Mouse (Mus musculus) hindbrain, embryonic 10.5 days (tissue): ENCODE measurements at regions not wholly inside any gene's neighbourhood (a gene's known extent, or its start where the extent isn't known, plus 50 kb on each side); places are given as distances from the start of the nearest gene placed in this dataset.

Experiments
- DNase-seq: peaks from one replicate; pipeline ENCODE4 v3.0.0-alpha.2; 2017; ENCODE audit warnings: low spot score
- H3K27ac ChIP-seq: fragments of 300-500 bp; sonication (generic); 2 replicates; pipeline ENCODE4 v1.5.1; 2016; ENCODE audit warnings: mild to moderate bottlenecking, moderate library complexity
- H3K27me3 ChIP-seq: fragments of 300-500 bp; sonication (generic); 2 replicates; pipeline ENCODE4 v1.6.1; 2016; ENCODE audit warnings: mild to moderate bottlenecking; ENCODE audit not compliant: poor library complexity, insufficient read depth, severe bottlenecking
- H3K36me3 ChIP-seq: fragments of 300-500 bp; sonication (generic); 2 replicates; pipeline ENCODE4 v1.6.1; 2016; ENCODE audit warnings: mild to moderate bottlenecking, moderate library complexity
- H3K4me1 ChIP-seq: fragments of 300-500 bp; sonication (generic); replicated peaks from 2 replicates; pipeline ENCODE4 v1.6.1; 2016; ENCODE audit warnings: mild to moderate bottlenecking
- H3K4me3 ChIP-seq: fragments of 300-500 bp; sonication (generic); 2 replicates; pipeline ENCODE4 v1.5.1; 2016; ENCODE audit warnings: mild to moderate bottlenecking, moderate library complexity
- H3K9me3 ChIP-seq: fragments of 300-500 bp; sonication (generic); 2 replicates; pipeline ENCODE4 v1.6.1; 2016; ENCODE audit warnings: mild to moderate bottlenecking, moderate library complexity
- WGBS: fragments of 180-500 bp; shearing (Covaris S2); methylation state at CpG from one replicate; pipeline ENCODE4 v1.1.7; 2016; 5-methylcytosine and 5-hydroxymethylcytosine counted together

GRCm38 (mm10) chr7:71174871-71175270, 176.4 kb downstream of the Gm10295 start:
- Histone ChIP-seq H3K9me3 (no peaks in the 10 kb centered on the region), H3K4me3 (no peak overlapping the region), H3K27me3 (no peaks in the 10 kb centered on the region), H3K4me1 (no peaks in the 10 kb centered on the region), H3K27ac (no peak overlapping the region), H3K36me3 (no peaks in the 10 kb centered on the region)
- DNase-seq = no peak
- 87% methylated on average over 4 of the region's 4 CpGs for WGBS

DNA sequence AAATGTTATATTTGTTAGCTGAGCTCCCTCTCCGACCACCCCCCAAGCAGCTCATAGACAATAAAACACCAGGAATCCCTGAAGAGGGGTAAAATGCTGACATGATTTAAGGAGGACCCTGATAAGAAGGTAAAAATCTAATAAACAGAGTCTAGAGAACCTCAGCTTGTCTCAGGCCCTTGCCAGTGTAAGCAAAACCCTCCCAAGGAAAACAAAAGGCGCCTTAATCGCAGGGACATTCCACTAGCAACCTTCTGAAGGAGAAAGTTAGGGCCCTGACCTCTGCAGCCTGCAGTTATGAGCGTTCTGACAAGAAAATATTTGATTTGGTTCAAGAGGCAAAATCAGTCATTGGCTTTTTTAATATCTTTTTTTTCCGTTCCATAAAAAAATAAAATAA, 212.2 kb downstream of the Gm10295 start:
- no peaks in the 10 kb centered on the region for H3K27me3 ChIP-seq
- H3K9me3 ChIP-seq = no peaks in the 10 kb centered on the region
- no peak overlapping the region for H3K27ac ChIP-seq
- H3K4me1 ChIP-seq = peaks cover 6% of the 10 kb centered on the region; the same call in 1 of the 2 replicates
- 68% methylated on average over 5 of the region's 5 CpGs for WGBS
- no peaks in the 10 kb centered on the region for H3K36me3 ChIP-seq
- DNase-seq = no peak
- no peak overlapping the region for H3K4me3 ChIP-seq

- H3K4me3 ChIP-seq = no peak overlapping the region
- DNase-seq = no peak
- 98% methylated on average over 1 of the region's 1 CpGs for WGBS
These were observed 221.3 kb downstream of the Gm10295 start for GRCm38 (mm10) chr7:71129981-71130380.

GRCm38 (mm10) chr7:71128928-71129327, 222.4 kb downstream of the Gm10295 start:
- no peak overlapping the region for H3K27ac ChIP-seq
- 75% methylated on average over 3 of the region's 3 CpGs for WGBS
- no peaks in the 10 kb centered on the region for H3K36me3 ChIP-seq
- no peaks in the 10 kb centered on the region for H3K4me1 ChIP-seq
- H3K27me3 ChIP-seq = no peaks in the 10 kb centered on the region; the same call in 1 of the 2 replicates
- DNase-seq = no peak
- no peak overlapping the region for H3K4me3 ChIP-seq
- no peaks in the 10 kb centered on the region for H3K9me3 ChIP-seq

More at GRCm38 (mm10) chr7:71129981-71130380, 221.3 kb downstream of the Gm10295 start:
- H3K27ac ChIP-seq = no peak overlapping the region
- H3K36me3 ChIP-seq = no peaks in the 10 kb centered on the region
- H3K27me3 ChIP-seq = no peaks in the 10 kb centered on the region; the same call in 1 of the 2 replicates
- H3K4me1 ChIP-seq = no peaks in the 10 kb centered on the region
- H3K9me3 ChIP-seq = no peaks in the 10 kb centered on the region

GRCm38 (mm10) chr7:71121453-71121852, 229.8 kb downstream of the Gm10295 start:
- Histone ChIP-seq H3K4me1 (no peaks in the 10 kb centered on the region), H3K4me3 (no peak overlapping the region), H3K9me3 (no peaks in the 10 kb centered on the region), H3K27ac (no peak overlapping the region), H3K27me3 (peaks cover 2% of the 10 kb centered on the region; the same call in 1 of the 2 replicates), H3K36me3 (no peaks in the 10 kb centered on the region)
- no peak for DNase-seq
- 48% methylated on average over 5 of the region's 5 CpGs for WGBS

GRCm38 (mm10) chr7:71120975-71121374, 230.3 kb downstream of the Gm10295 start:
- no peak overlapping the region for H3K27ac ChIP-seq
- WGBS = 85% methylated on average over 4 of the region's 4 CpGs
- no peak overlapping the region for H3K4me3 ChIP-seq
- H3K36me3 ChIP-seq = no peaks in the 10 kb centered on the region
- H3K9me3 ChIP-seq = no peaks in the 10 kb centered on the region
- no peak for DNase-seq
- peaks cover 2% of the 10 kb centered on the region; the same call in 1 of the 2 replicates for H3K27me3 ChIP-seq
- H3K4me1 ChIP-seq = no peaks in the 10 kb centered on the region

- Histone ChIP-seq H3K9me3 (no peaks in the 10 kb centered on the region), H3K4me1 (no peaks in the 10 kb centered on the region), H3K36me3 (no peaks in the 10 kb centered on the region), H3K27me3 (0 out of 2 replicates have a peak, but pooled peaks cover 2% of the 10 kb centered on the region), H3K4me3 (no peak overlapping the region), H3K27ac (no peak overlapping the region)
- WGBS = 77% methylated on average over 6 of the region's 6 CpGs
- DNase-seq = no peak
These were observed 231.3 kb downstream of the Gm10295 start for GRCm38 (mm10) chr7:71119987-71120386.

- DNase-seq = no peak
- H3K9me3 ChIP-seq = no peaks in the 10 kb centered on the region
- H3K4me3 ChIP-seq = no peak overlapping the region
- H3K4me1 ChIP-seq = 0 out of 2 replicates have a peak, but pooled peaks cover 3% of the 10 kb centered on the region
- H3K27ac ChIP-seq = no peak overlapping the region
- WGBS = 88% methylated on average over 6 of the region's 6 CpGs
- H3K36me3 ChIP-seq = no peaks in the 10 kb centered on the region
- H3K27me3 ChIP-seq = no peaks in the 10 kb centered on the region
These were observed 244.2 kb downstream of the Gm10295 start for GRCm38 (mm10) chr7:71107101-71107500.

DNA sequence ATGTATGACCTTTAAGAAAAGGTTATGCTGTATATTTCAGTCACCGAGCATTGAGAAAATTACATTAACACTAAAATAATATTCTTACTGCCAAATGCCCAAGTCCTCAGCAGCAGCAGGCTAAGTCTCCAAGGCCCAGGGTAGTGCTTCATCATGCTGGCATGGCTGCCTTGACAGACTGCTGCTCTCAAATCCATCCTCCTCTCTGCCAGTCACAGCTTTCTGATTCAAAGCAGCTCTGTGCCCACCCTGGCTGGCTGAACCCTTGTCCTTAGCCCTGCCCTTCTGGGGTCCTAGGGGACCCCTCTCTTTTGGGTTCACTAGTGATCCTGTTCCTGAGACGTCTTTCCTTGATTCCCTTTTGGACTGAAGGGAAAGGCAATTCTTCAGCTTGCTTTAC, 251.0 kb downstream of the Gm10295 start:
- WGBS = 83% methylated on average over 2 of the region's 2 CpGs
- Histone ChIP-seq H3K27me3 (no peaks in the 10 kb centered on the region), H3K4me3 (no peak overlapping the region), H3K27ac (no peak overlapping the region), H3K4me1 (peaks cover 4% of the 10 kb centered on the region; the same call in 1 of the 2 replicates), H3K36me3 (no peaks in the 10 kb centered on the region), H3K9me3 (no peaks in the 10 kb centered on the region)
- DNase-seq = no peak

- DNase-seq = peak; percentile 5
- 55% methylated on average over 4 of the region's 4 CpGs for WGBS
- Histone ChIP-seq H3K4me1 (peaks cover 4% of the 10 kb centered on the region; the same call in 1 of the 2 replicates), H3K36me3 (no peaks in the 10 kb centered on the region), H3K4me3 (no peak overlapping the region), H3K27ac (no peak overlapping the region), H3K27me3 (no peaks in the 10 kb centered on the region), H3K9me3 (no peaks in the 10 kb centered on the region)
These were observed 253.0 kb downstream of the Gm10295 start for GRCm38 (mm10) chr7:71098276-71098675.

GRCm38 (mm10) chr7:71093301-71093939, 257.9 kb downstream of the Gm10295 start:
- H3K4me3 ChIP-seq = no peak overlapping the region
- H3K27me3 ChIP-seq = no peaks in the 10 kb centered on the region
- 76% methylated on average over 6 of the region's 6 CpGs for WGBS
- peaks cover 2% of the 10 kb centered on the region; the same call in 1 of the 2 replicates for H3K4me1 ChIP-seq
- H3K27ac ChIP-seq = no peak overlapping the region
- H3K36me3 ChIP-seq = no peaks in the 10 kb centered on the region
- DNase-seq = no peak
- H3K9me3 ChIP-seq = no peaks in the 10 kb centered on the region

DNA sequence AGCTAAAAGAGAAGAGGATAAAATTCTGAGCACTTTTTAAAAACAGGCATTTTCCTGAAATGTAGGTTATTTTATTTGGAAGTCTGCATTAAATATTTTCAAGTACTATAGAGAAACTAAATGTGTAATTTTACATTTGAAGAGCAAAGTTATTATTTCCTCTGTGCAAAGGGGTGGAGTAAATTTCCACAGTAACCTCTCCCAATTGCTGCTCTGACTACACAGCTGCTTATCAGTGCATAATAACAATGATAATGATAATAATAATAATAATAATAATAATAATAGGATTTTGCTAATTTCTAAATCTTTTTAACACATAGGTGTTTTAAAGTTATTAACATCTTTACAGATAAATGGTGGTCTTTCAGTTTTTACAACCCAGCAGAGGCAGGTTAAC, 258.5 kb downstream of the Gm10295 start:
- no peaks in the 10 kb centered on the region for H3K9me3 ChIP-seq
- H3K4me3 ChIP-seq = no peak overlapping the region
- no peaks in the 10 kb centered on the region for H3K27me3 ChIP-seq
- H3K27ac ChIP-seq = no peak overlapping the region
- H3K36me3 ChIP-seq = no peaks in the 10 kb centered on the region
- H3K4me1 ChIP-seq = no peaks in the 10 kb centered on the region
- no peak for DNase-seq

DNA sequence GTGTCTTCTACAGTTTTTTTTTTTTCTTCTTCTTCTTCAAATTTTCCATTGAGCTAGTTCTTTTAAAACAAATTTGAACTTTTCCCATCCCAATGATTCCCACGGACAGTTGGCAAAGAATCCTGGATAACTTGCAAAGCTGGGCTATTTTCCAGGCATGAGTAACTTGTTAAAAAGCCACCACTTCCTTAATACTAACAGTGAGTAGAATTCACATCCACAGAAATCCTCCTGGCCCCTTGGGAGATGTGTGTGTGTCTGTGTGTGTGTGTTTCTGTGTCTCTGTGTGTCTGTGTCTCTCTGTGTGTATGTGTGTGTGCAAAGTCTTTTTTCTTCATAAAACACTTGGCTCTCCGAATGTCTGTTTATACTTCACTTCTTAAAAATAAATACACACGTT, 259.0 kb downstream of the Gm10295 start:
- Histone ChIP-seq H3K36me3 (no peaks in the 10 kb centered on the region), H3K4me1 (no peaks in the 10 kb centered on the region), H3K27me3 (no peaks in the 10 kb centered on the region), H3K9me3 (no peaks in the 10 kb centered on the region), H3K27ac (no peak overlapping the region), H3K4me3 (no peak overlapping the region)
- no peak for DNase-seq
- 79% methylated on average over 3 of the region's 3 CpGs for WGBS
